Mouse (Mus musculus) left cerebral cortex, postnatal 14 days (tissue): ENCODE results near the gene Emb. TPM values are rescaled to one million over a fixed set of nuclear protein-coding genes. Genes with fewer than 3 reads are reported as not detected.

Experiments
- DNase-seq, 2 experiments: peaks; one replicate each; pipeline ENCODE4 v3.0.0; 2021 to 2022; ENCODE audit warnings: low spot score in 2 of 2, mixed read lengths in 1 of 2
- intact Hi-C: fragments of 180-260 bp; cut with DNase I; formaldehyde crosslinking; loops from one replicate; pipeline ENCODE4 v1.15.1; 2025
- total RNA-seq, 2 experiments: library from RNA; stranded (reverse); gene quantifications; 2 replicates each; pipeline ENCODE4 v1.2.3; 2021

The Emb gene
- total RNA-seq, 2 experiments from 2014 or later, result 21.5 to 25.3 TPM

GRCm38 (mm10) chr13:117217621-117218020 is 9.3 kb downstream of the Emb start:
- DNase-seq, result no peak
- intact Hi-C loops, result no loop called here

- DNase-seq, result no peak
- intact Hi-C loops, result no loop called here
Observed at GRCm38 (mm10) chr13:117218092-117218491, 9.8 kb downstream of the Emb start.

GRCm38 (mm10) chr13:117219871-117220500 is 11.7 kb downstream of the Emb start:
- intact Hi-C loops, result no loop called here
- no peak for DNase-seq

GRCm38 (mm10) chr13:117220501-117221321 is 12.4 kb downstream of the Emb start, which contains the start of gene Gm17509:
Gm17509 (minus strand) TSS chr13:117221075.
- intact Hi-C loops, result no loop called here
- peak; percentile 46 to 55 for DNase-seq

- intact Hi-C loops, result no loop called here
- DNase-seq, result no peak
Observed at GRCm38 (mm10) chr13:117223125-117223524, 14.8 kb downstream of the Emb start.

- intact Hi-C loops, result no loop called here
- DNase-seq, result no peak
Observed at GRCm38 (mm10) chr13:117224901-117225300, 16.6 kb downstream of the Emb start.

GRCm38 (mm10) chr13:117225561-117225960 is 17.2 kb downstream of the Emb start:
- no peak for DNase-seq
- intact Hi-C loops, result no loop called here

- no peak for DNase-seq
- intact Hi-C loops, result no loop called here
Observed at GRCm38 (mm10) chr13:117230371-117231110, 22.2 kb downstream of the Emb start.

- intact Hi-C loops, result no loop called here
- no peak for DNase-seq
Observed at GRCm38 (mm10) chr13:117233808-117234207, 25.5 kb downstream of the Emb start.

GRCm38 (mm10) chr13:117234486-117234885 is 26.1 kb downstream of the Emb start:
- intact Hi-C loops, result no loop called here
- no peak for DNase-seq

- no peak for DNase-seq
- intact Hi-C loops, result no loop called here
Observed at GRCm38 (mm10) chr13:117235530-117236212, 27.3 kb downstream of the Emb start.

GRCm38 (mm10) chr13:117237111-117237510 is 28.8 kb downstream of the Emb start:
- DNase-seq, result no peak
- intact Hi-C loops, result no loop called here

GRCm38 (mm10) chr13:117242063-117242462 is 33.7 kb downstream of the Emb start:
- intact Hi-C loops, result no loop called here
- no peak for DNase-seq

GRCm38 (mm10) chr13:117242621-117243020 is 34.3 kb downstream of the Emb start:
- DNase-seq, result no peak
- intact Hi-C loops, result no loop called here

- intact Hi-C loops, result no loop called here
- DNase-seq, result no peak
Observed at GRCm38 (mm10) chr13:117260704-117261103, 52.4 kb downstream of the Emb start.

- DNase-seq, result no peak
- intact Hi-C loops, result no loop called here
Observed at GRCm38 (mm10) chr13:117266156-117266555, 57.8 kb downstream of the Emb start.

GRCm38 (mm10) chr13:117267963-117268362 is 59.6 kb downstream of the Emb start:
- intact Hi-C loops, result no loop called here
- DNase-seq, result no peak

GRCm38 (mm10) chr13:117284036-117284435 is 75.7 kb downstream of the Emb start:
- no peak for DNase-seq
- intact Hi-C loops, result no loop called here

GRCm38 (mm10) chr13:117286939-117287338 is 78.6 kb downstream of the Emb start:
- intact Hi-C loops, result no loop called here
- no peak for DNase-seq

GRCm38 (mm10) chr13:117287400-117287799 is 79.1 kb downstream of the Emb start:
- intact Hi-C loops, result no loop called here
- no peak for DNase-seq
